Mouse (Mus musculus) cerebellum, adult 2 months (tissue): Measurements from ENCODE around the gene Efna3.

ENCODE experiments used
- CTCF ChIP-seq: fragments of 200-500 bp; IDR thresholded peaks from 2 replicates; pipeline ENCODE4 v1.5.1; 2011; ENCODE audit warnings: low read depth, mild to moderate bottlenecking, control low read depth, low read length, moderate library complexity, borderline replicate concordance; ENCODE audit not compliant: insufficient read depth
- POLR2A ChIP-seq: fragments of 200-500 bp; IDR thresholded peaks from 2 replicates; pipeline ENCODE4 v1.6.1; 2011; ENCODE audit warnings: low read length, control low read depth, borderline replicate concordance; ENCODE audit not compliant: insufficient read depth

DNA sequence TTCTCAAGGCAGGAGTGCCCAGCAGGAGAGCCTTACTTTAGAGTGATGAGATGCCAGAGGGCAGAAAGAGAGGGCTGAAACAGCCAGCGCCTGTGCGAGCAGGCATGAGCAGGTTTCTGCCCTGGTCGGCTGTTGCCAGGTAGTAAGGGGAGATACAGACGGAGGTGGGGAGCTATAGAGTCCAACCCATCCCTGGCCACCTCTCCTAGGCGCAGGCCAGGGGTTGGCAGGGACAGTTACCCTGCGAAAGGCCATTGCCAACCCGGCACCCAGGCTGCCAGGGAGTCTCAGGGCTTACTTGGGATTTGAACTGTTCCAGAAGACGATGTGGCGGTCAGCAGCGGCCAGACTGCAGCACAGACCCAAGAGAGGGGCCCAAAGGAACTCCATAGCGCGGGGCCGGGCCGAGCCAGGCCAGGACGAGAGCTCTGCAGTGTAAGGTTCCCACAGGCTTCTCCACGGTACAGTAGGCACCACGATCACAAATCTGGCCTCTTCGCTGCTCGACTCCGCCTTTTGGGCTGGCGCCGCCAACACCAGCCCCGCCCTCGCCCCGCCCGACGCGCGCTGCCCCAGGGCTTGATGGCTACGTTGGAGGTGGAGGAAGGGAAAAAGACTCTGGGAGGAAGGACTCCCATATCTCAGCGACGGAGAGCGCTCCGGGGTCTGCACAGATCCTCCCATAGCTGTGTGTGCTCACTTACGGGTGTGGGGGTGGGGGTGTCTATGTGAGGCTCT lies 43.4 kb downstream of the Efna3 start:
- TF ChIP-seq CTCF (no peak), POLR2A (peak; percentile 83; the same call in 1 of the 2 replicates)
